Mouse (Mus musculus): Measurements from ENCODE around the gene Igf1r. TPM values are rescaled to one million over a fixed set of nuclear protein-coding genes. Genes with fewer than 3 reads are reported as not detected.

The Igf1r gene
- polyA plus RNA-seq, 1 experiment from 2014 or later, result 16.1 TPM

- no peak overlapping the region for H3K4me3 ChIP-seq (replicated peaks)
- peak overlapping the region; percentile 46; the same call in 1 of the 2 replicates for H3K27ac ChIP-seq
- no peak overlapping the region for H3K4me2 ChIP-seq
- no peaks in the 10 kb centered on the region for H3K36me3 ChIP-seq
- H3K27me3 ChIP-seq (replicated peaks), result no peaks in the 10 kb centered on the region
- WGBS, result 35% methylated on average over 7 of the region's 7 CpGs
- no peaks in the 10 kb centered on the region for H3K9me3 ChIP-seq
- no peak overlapping the region for H3K9ac ChIP-seq
- no peak for ATAC-seq (ENCODE audit: insufficient read depth, low FRiP score, low read depth)
- H3K4me1 ChIP-seq, result peaks cover 6% of the 10 kb centered on the region; the same call in 1 of the 2 replicates
These were observed 202.0 kb downstream of the Igf1r start for GRCm38 (mm10) chr7:68154588-68154987.

GRCm38 (mm10) chr7:68160094-68160791, 207.6 kb downstream of the Igf1r start:
- no peaks in the 10 kb centered on the region for H3K27me3 ChIP-seq (replicated peaks)
- 34% methylated on average over 13 of the region's 13 CpGs for WGBS
- no peak overlapping the region for H3K9ac ChIP-seq
- no peaks in the 10 kb centered on the region for H3K36me3 ChIP-seq
- H3K4me1 ChIP-seq, result peaks cover 12% of the 10 kb centered on the region
- H3K9me3 ChIP-seq, result no peaks in the 10 kb centered on the region
- ATAC-seq (ENCODE audit: insufficient read depth, low FRiP score, low read depth), result no peak
- no peak overlapping the region for H3K4me3 ChIP-seq (replicated peaks)
- H3K27ac ChIP-seq, result no peak overlapping the region
- H3K4me2 ChIP-seq, result no peak overlapping the region; the same call in 1 of the 2 replicates

GRCm38 (mm10) chr7:68164074-68164473, 211.4 kb downstream of the Igf1r start:
- Histone ChIP-seq H3K4me2 (no peak overlapping the region), H3K27me3 (replicated peaks) (no peaks in the 10 kb centered on the region), H3K27ac (no peak overlapping the region), H3K9ac (no peak overlapping the region), H3K9me3 (no peaks in the 10 kb centered on the region), H3K4me1 (peaks cover 12% of the 10 kb centered on the region), H3K4me3 (replicated peaks) (no peak overlapping the region), H3K36me3 (0 out of 2 replicates have a peak, but pooled peaks cover 4% of the 10 kb centered on the region)
- 57% methylated on average over 3 of the region's 3 CpGs for WGBS
- no peak for ATAC-seq (ENCODE audit: insufficient read depth, low FRiP score, low read depth)

- no peak for ATAC-seq (ENCODE audit: insufficient read depth, low FRiP score, low read depth)
- 91% methylated on average over 7 of the region's 7 CpGs for WGBS
These were observed 220.1 kb downstream of the Igf1r start for GRCm38 (mm10) chr7:68172776-68173175.

GRCm38 (mm10) chr7:68179672-68180071, 227.0 kb downstream of the Igf1r start:
- Histone ChIP-seq H3K36me3 (peaks cover 16% of the 10 kb centered on the region), H3K9ac (no peak overlapping the region), H3K27ac (no peak overlapping the region), H3K4me2 (no peak overlapping the region), H3K4me3 (replicated peaks) (no peak overlapping the region), H3K9me3 (no peaks in the 10 kb centered on the region), H3K4me1 (no peaks in the 10 kb centered on the region), H3K27me3 (replicated peaks) (no peaks in the 10 kb centered on the region)
- WGBS, result 85% methylated on average over 1 of the region's 1 CpGs
- no peak for ATAC-seq (ENCODE audit: insufficient read depth, low FRiP score, low read depth)

More at GRCm38 (mm10) chr7:68172776-68173175, 220.1 kb downstream of the Igf1r start:
- Histone ChIP-seq H3K27me3 (replicated peaks) (no peaks in the 10 kb centered on the region), H3K27ac (no peak overlapping the region), H3K4me3 (replicated peaks) (no peak overlapping the region), H3K9me3 (no peaks in the 10 kb centered on the region), H3K36me3 (peaks cover 8% of the 10 kb centered on the region; the same call in 1 of the 2 replicates), H3K4me1 (no peaks in the 10 kb centered on the region), H3K4me2 (no peak overlapping the region), H3K9ac (no peak overlapping the region)

GRCm38 (mm10) chr7:68181104-68181503, 228.5 kb downstream of the Igf1r start:
- H3K27me3 ChIP-seq (replicated peaks), result no peaks in the 10 kb centered on the region
- no peak overlapping the region for H3K9ac ChIP-seq
- 64% methylated on average over 1 of the region's 1 CpGs for WGBS
- no peak overlapping the region for H3K27ac ChIP-seq
- H3K4me1 ChIP-seq, result no peaks in the 10 kb centered on the region
- H3K36me3 ChIP-seq, result peaks cover 25% of the 10 kb centered on the region
- no peak overlapping the region for H3K4me2 ChIP-seq
- no peak overlapping the region for H3K4me3 ChIP-seq (replicated peaks)
- H3K9me3 ChIP-seq, result no peaks in the 10 kb centered on the region
- ATAC-seq (ENCODE audit: insufficient read depth, low FRiP score, low read depth), result no peak

GRCm38 (mm10) chr7:68182025-68182424, 229.4 kb downstream of the Igf1r start:
- no peak for ATAC-seq (ENCODE audit: insufficient read depth, low FRiP score, low read depth)
- Histone ChIP-seq H3K4me2 (no peak overlapping the region), H3K9me3 (no peaks in the 10 kb centered on the region), H3K4me1 (no peaks in the 10 kb centered on the region), H3K4me3 (replicated peaks) (no peak overlapping the region), H3K27me3 (replicated peaks) (no peaks in the 10 kb centered on the region), H3K36me3 (peaks cover 28% of the 10 kb centered on the region), H3K27ac (no peak overlapping the region), H3K9ac (no peak overlapping the region)
- WGBS, result 70% methylated on average over 7 of the region's 7 CpGs

- H3K9me3 ChIP-seq, result no peaks in the 10 kb centered on the region
- no peaks in the 10 kb centered on the region for H3K27me3 ChIP-seq (replicated peaks)
- WGBS, result 88% methylated on average over 6 of the region's 6 CpGs
- H3K4me2 ChIP-seq, result no peak overlapping the region
- no peaks in the 10 kb centered on the region for H3K4me1 ChIP-seq
- no peak overlapping the region for H3K4me3 ChIP-seq (replicated peaks)
- H3K36me3 ChIP-seq, result peaks cover 29% of the 10 kb centered on the region
- no peak overlapping the region for H3K27ac ChIP-seq
- ATAC-seq (ENCODE audit: insufficient read depth, low FRiP score, low read depth), result no peak
- H3K9ac ChIP-seq, result no peak overlapping the region
These were observed 230.1 kb downstream of the Igf1r start for GRCm38 (mm10) chr7:68182773-68183172.

- no peaks in the 10 kb centered on the region for H3K4me1 ChIP-seq
- no peak overlapping the region for H3K4me3 ChIP-seq (replicated peaks)
- H3K4me2 ChIP-seq, result no peak overlapping the region
- 80% methylated on average over 10 of the region's 10 CpGs for WGBS
- no peaks in the 10 kb centered on the region for H3K27me3 ChIP-seq (replicated peaks)
- no peak overlapping the region for H3K9ac ChIP-seq
- peaks cover 29% of the 10 kb centered on the region for H3K36me3 ChIP-seq
- ATAC-seq (ENCODE audit: insufficient read depth, low FRiP score, low read depth), result no peak
- no peak overlapping the region for H3K27ac ChIP-seq
- no peaks in the 10 kb centered on the region for H3K9me3 ChIP-seq
These were observed 230.8 kb downstream of the Igf1r start for GRCm38 (mm10) chr7:68183421-68183820.

GRCm38 (mm10) chr7:68189211-68189610, 236.6 kb downstream of the Igf1r start:
- no peaks in the 10 kb centered on the region for H3K9me3 ChIP-seq
- 0 out of 2 replicates have a peak, but pooled peaks cover 3% of the 10 kb centered on the region for H3K4me1 ChIP-seq
- ATAC-seq (ENCODE audit: insufficient read depth, low FRiP score, low read depth), result no peak
- WGBS, result 54% methylated on average over 6 of the region's 6 CpGs
- H3K27ac ChIP-seq, result no peak overlapping the region
- H3K4me2 ChIP-seq, result no peak overlapping the region
- H3K4me3 ChIP-seq (replicated peaks), result no peak overlapping the region
- H3K27me3 ChIP-seq (replicated peaks), result no peaks in the 10 kb centered on the region
- H3K36me3 ChIP-seq, result peaks cover 50% of the 10 kb centered on the region
- H3K9ac ChIP-seq, result no peak overlapping the region

GRCm38 (mm10) chr7:68189691-68190456, 237.2 kb downstream of the Igf1r start:
- H3K4me2 ChIP-seq, result no peak overlapping the region
- ATAC-seq (ENCODE audit: insufficient read depth, low FRiP score, low read depth), result no peak
- H3K27ac ChIP-seq, result no peak overlapping the region
- H3K4me3 ChIP-seq (replicated peaks), result no peak overlapping the region
- peaks cover 46% of the 10 kb centered on the region for H3K36me3 ChIP-seq
- WGBS, result 83% methylated on average over 13 of the region's 13 CpGs
- H3K27me3 ChIP-seq (replicated peaks), result no peaks in the 10 kb centered on the region
- H3K9me3 ChIP-seq, result no peaks in the 10 kb centered on the region
- H3K4me1 ChIP-seq, result 0 out of 2 replicates have a peak, but pooled peaks cover 4% of the 10 kb centered on the region
- H3K9ac ChIP-seq, result no peak overlapping the region

Data from stomach, embryonic 15.5 days (tissue).